Mouse (Mus musculus): ENCODE measurements at regions not wholly inside any gene's neighbourhood (a gene's known extent, or its start where the extent isn't known, plus 50 kb on each side); places are given as distances from the start of the nearest gene placed in this dataset.

GRCm38 (mm10) chr14:21932771-21933170 lies 56.6 kb downstream of the Zfp503 start:
- DNase-seq (ENCODE audit: low read depth): peak; percentile 78

GRCm38 (mm10) chr14:21931944-21932343 lies 57.5 kb downstream of the Zfp503 start:
- no peak for DNase-seq (ENCODE audit: low read depth)

GRCm38 (mm10) chr14:21929048-21929447 lies 60.4 kb downstream of the Zfp503 start:
- DNase-seq (ENCODE audit: low read depth): no peak

- DNase-seq (ENCODE audit: low read depth): no peak
These were observed 67.9 kb upstream of the Comtd1 start for GRCm38 (mm10) chr14:21916671-21917070.

GRCm38 (mm10) chr14:21904498-21905395 lies 56.0 kb upstream of the Comtd1 start:
- peak; percentile 8 for DNase-seq (ENCODE audit: low read depth)

GRCm38 (mm10) chr14:21903562-21904497 lies 55.1 kb upstream of the Comtd1 start:
- DNase-seq (ENCODE audit: low read depth): peak; percentile 86

GRCm38 (mm10) chr14:21902856-21903255 lies 54.1 kb upstream of the Comtd1 start:
- DNase-seq (ENCODE audit: low read depth): no peak

- no peak for DNase-seq (ENCODE audit: low read depth)
These were observed 53.7 kb upstream of the Comtd1 start for GRCm38 (mm10) chr14:21902456-21902855.

- no peak for DNase-seq (ENCODE audit: low read depth)
These were observed 52.2 kb upstream of the Comtd1 start for GRCm38 (mm10) chr14:21900951-21901350.

- DNase-seq (ENCODE audit: low read depth): no peak
These were observed 51.7 kb upstream of the Comtd1 start for GRCm38 (mm10) chr14:21900516-21900915.
